Mouse (Mus musculus): ENCODE measurements around the gene Gstt4. TPM values are rescaled to one million over a fixed set of nuclear protein-coding genes. Genes with fewer than 3 reads are reported as not detected.

Gene Gstt4
- polyA plus RNA-seq, 1 experiment: not detected

DNA sequence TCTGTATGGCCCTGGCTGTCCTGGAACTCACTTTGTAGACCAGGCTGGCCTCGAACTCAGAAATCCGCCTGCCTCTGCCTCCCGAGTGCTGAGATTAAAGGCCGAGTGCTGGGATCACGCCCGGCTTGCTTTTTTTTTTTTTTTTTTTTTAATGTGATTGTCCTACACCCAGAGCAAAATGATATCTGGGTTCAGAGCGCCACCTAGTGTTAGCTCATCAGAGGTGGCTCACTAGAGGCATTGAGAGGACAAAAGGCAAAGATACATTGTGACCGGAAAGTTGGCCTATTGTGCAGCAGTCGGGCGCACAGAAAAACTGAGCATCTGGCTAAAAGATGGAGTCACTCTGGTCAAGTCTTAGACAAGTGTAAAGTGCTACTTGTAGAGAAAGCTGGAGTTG lies 31.1 kb upstream of the Gstt4 start:
- Histone ChIP-seq H3K79me2 (ENCODE audit: control insufficient read depth, insufficient read depth) (peaks cover 12% of the 10 kb centered on the region), H3K4me3 (ENCODE audit: insufficient read depth, poor library complexity, severe bottlenecking) (no peak overlapping the region), H3K27me3 (ENCODE audit: control insufficient read depth, insufficient read depth, insufficient read length) (no peaks in the 10 kb centered on the region), H3ac (ENCODE audit: control insufficient read depth, insufficient read length, low read depth) (no peak overlapping the region), H3K36me3 (ENCODE audit: control insufficient read depth, insufficient read depth) (peaks cover 20% of the 10 kb centered on the region), H3K79me3 (ENCODE audit: low read depth) (peaks cover 3% of the 10 kb centered on the region)
- TF ChIP-seq FOSL1 (IDR thresholded peaks at IDR 0.05; ENCODE audit: insufficient read depth, low read length, poor library complexity, severe bottlenecking): no peak
- TF ChIP-seq MYOG (IDR thresholded peaks at IDR 0.05; ENCODE audit: control insufficient read depth, extremely low read depth, insufficient read length): no peak
- TF ChIP-seq CTCF (IDR thresholded peaks at IDR 0.05; ENCODE audit: control insufficient read depth, insufficient read depth, insufficient read length): no peak
- no peak for TF ChIP-seq USF1 (IDR thresholded peaks at IDR 0.05; ENCODE audit: low read depth)
- TF ChIP-seq MYOD1 (IDR thresholded peaks at IDR 0.05; ENCODE audit: control insufficient read depth, insufficient read length, low read depth): no peak
- no peak for TF ChIP-seq CEBPB (IDR thresholded peaks at IDR 0.05; ENCODE audit: low read depth)
- TF ChIP-seq MAX (IDR thresholded peaks at IDR 0.05): no peak

DNA sequence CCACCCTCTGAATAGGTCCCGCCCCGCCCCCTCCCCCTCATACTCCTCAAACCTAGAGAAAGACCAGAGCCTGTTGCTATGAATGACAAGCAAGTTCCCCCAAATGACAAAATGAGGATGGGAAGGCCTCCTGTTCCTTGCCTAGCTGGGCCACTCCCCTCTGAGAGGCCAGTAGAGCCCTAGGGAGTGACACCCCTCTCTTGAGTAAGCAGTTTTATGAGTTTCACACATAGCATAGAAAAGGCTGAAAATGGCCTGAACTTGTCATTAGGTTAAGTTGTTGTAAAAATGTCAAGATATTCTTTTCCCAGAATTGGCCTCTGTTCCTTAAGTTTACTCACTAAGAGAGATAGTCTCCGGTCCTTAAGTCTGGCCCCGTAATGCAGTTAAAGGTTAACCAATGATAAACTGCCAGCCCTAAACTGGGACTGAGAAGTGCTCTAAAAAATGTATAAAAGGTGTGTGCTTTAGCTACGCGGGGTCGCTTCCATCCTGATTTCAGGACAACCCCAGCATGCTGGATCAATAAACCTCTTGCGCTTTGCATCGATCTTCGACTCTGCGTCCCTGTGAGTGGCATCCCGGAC lies 30.3 kb upstream of the Gstt4 start:
- Histone ChIP-seq H3K79me3 (ENCODE audit: low read depth) (no peaks in the 10 kb centered on the region), H3ac (ENCODE audit: control insufficient read depth, insufficient read length, low read depth) (no peak overlapping the region), H3K4me3 (ENCODE audit: insufficient read depth, poor library complexity, severe bottlenecking) (no peak overlapping the region), H3K27me3 (ENCODE audit: control insufficient read depth, insufficient read depth, insufficient read length) (no peaks in the 10 kb centered on the region), H3K36me3 (ENCODE audit: control insufficient read depth, insufficient read depth) (peaks cover 12% of the 10 kb centered on the region), H3K79me2 (ENCODE audit: control insufficient read depth, insufficient read depth) (peaks cover 3% of the 10 kb centered on the region)
- no peak for TF ChIP-seq FOSL1 (IDR thresholded peaks at IDR 0.05; ENCODE audit: insufficient read depth, low read length, poor library complexity, severe bottlenecking)
- TF ChIP-seq MYOG (IDR thresholded peaks at IDR 0.05; ENCODE audit: control insufficient read depth, extremely low read depth, insufficient read length): no peak
- TF ChIP-seq USF1 (IDR thresholded peaks at IDR 0.05; ENCODE audit: low read depth): no peak
- TF ChIP-seq MAX (IDR thresholded peaks at IDR 0.05): no peak
- TF ChIP-seq MYOD1 (IDR thresholded peaks at IDR 0.05; ENCODE audit: control insufficient read depth, insufficient read length, low read depth): no peak
- no peak for TF ChIP-seq CTCF (IDR thresholded peaks at IDR 0.05; ENCODE audit: control insufficient read depth, insufficient read depth, insufficient read length)
- TF ChIP-seq CEBPB (IDR thresholded peaks at IDR 0.05; ENCODE audit: low read depth): no peak

DNA sequence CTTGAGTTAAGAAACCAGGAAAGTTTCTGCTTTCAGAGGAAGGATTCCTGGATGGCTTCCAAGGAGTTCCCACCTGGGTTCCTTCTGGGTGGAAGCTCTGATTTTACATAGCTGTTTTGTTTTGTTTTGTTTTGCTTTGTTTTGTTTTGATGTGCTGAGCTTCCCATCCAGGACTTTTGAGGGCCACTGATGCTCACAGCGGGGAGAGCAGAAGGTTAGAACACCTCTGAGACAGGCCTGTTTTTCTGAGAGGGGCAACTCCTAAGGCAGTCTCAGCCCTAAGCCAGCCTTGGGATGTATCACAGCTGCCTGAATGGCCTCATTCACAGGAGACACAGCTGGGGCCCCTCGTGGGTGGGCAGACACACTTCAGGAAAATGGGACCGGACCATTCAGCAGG lies 29.3 kb upstream of the Gstt4 start:
- TF ChIP-seq MAX (IDR thresholded peaks at IDR 0.05) (no peak), CEBPB (IDR thresholded peaks at IDR 0.05; ENCODE audit: low read depth) (no peak), MYOG (IDR thresholded peaks at IDR 0.05; ENCODE audit: control insufficient read depth, extremely low read depth, insufficient read length) (no peak), USF1 (IDR thresholded peaks at IDR 0.05; ENCODE audit: low read depth) (no peak), FOSL1 (IDR thresholded peaks at IDR 0.05; ENCODE audit: insufficient read depth, low read length, poor library complexity, severe bottlenecking) (no peak), MYOD1 (IDR thresholded peaks at IDR 0.05; ENCODE audit: control insufficient read depth, insufficient read length, low read depth) (no peak), CTCF (IDR thresholded peaks at IDR 0.05; ENCODE audit: control insufficient read depth, insufficient read depth, insufficient read length) (no peak)
- peaks cover 3% of the 10 kb centered on the region for H3K36me3 ChIP-seq (ENCODE audit: control insufficient read depth, insufficient read depth)
- no peaks in the 10 kb centered on the region for H3K79me3 ChIP-seq (ENCODE audit: low read depth)
- H3K4me3 ChIP-seq (ENCODE audit: insufficient read depth, poor library complexity, severe bottlenecking): no peak overlapping the region
- H3K27me3 ChIP-seq (ENCODE audit: control insufficient read depth, insufficient read depth, insufficient read length): no peaks in the 10 kb centered on the region
- H3ac ChIP-seq (ENCODE audit: control insufficient read depth, insufficient read length, low read depth): no peak overlapping the region
- no peaks in the 10 kb centered on the region for H3K79me2 ChIP-seq (ENCODE audit: control insufficient read depth, insufficient read depth)

DNA sequence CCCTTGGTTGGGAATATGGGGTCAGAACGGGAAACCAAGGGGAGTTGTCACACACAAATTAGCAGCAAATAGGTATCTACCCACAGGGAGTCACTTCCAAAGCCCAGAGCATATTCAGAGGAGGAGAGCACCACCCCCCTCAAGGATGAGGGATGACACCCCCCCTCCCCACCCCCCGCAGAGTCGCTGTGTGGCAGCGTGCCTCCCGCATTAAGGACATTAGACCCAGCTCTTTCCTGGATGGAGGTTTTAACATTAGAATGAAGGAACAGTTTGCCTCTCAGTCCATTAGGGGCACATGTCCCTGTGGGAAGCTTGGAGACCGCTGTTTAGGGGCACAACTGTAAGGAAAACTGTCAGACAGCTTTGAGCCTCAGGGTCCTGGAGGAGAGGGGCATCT lies 28.7 kb upstream of the Gstt4 start:
- Histone ChIP-seq H3K4me3 (ENCODE audit: insufficient read depth, poor library complexity, severe bottlenecking) (no peak overlapping the region), H3K27me3 (ENCODE audit: control insufficient read depth, insufficient read depth, insufficient read length) (no peaks in the 10 kb centered on the region), H3K79me2 (ENCODE audit: control insufficient read depth, insufficient read depth) (no peaks in the 10 kb centered on the region), H3K79me3 (ENCODE audit: low read depth) (no peaks in the 10 kb centered on the region), H3ac (ENCODE audit: control insufficient read depth, insufficient read length, low read depth) (no peak overlapping the region), H3K36me3 (ENCODE audit: control insufficient read depth, insufficient read depth) (no peaks in the 10 kb centered on the region)
- TF ChIP-seq MYOD1 (IDR thresholded peaks at IDR 0.05; ENCODE audit: control insufficient read depth, insufficient read length, low read depth) (no peak), USF1 (IDR thresholded peaks at IDR 0.05; ENCODE audit: low read depth) (no peak), CTCF (IDR thresholded peaks at IDR 0.05; ENCODE audit: control insufficient read depth, insufficient read depth, insufficient read length) (no peak), MYOG (IDR thresholded peaks at IDR 0.05; ENCODE audit: control insufficient read depth, extremely low read depth, insufficient read length) (no peak), CEBPB (IDR thresholded peaks at IDR 0.05; ENCODE audit: low read depth) (no peak), FOSL1 (IDR thresholded peaks at IDR 0.05; ENCODE audit: insufficient read depth, low read length, poor library complexity, severe bottlenecking) (no peak)

DNA sequence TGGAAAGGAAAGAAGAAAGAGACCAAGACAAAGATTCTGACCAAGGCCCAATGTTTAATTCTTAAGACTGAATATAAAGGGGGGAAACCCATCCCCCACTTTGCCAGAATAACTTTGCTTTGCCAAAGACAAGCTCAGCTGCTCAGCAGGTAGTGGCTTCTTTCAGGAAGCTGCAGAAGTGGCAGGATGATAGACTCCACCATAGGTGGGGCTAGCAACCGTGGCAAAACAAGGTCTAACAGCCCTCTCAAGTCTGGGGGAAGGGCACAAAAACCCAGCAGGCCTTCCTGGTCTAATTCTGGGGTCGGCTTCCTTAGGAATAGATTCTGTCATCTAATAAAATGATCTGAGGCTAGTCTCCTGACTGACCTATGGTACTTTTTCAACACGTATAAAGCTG lies 26.0 kb upstream of the Gstt4 start:
- H3K36me3 ChIP-seq (ENCODE audit: control insufficient read depth, insufficient read depth): no peaks in the 10 kb centered on the region
- H3K4me3 ChIP-seq (ENCODE audit: insufficient read depth, poor library complexity, severe bottlenecking): no peak overlapping the region

More for the DNA sequence above, 26.0 kb upstream of the Gstt4 start:
- Histone ChIP-seq H3ac (ENCODE audit: control insufficient read depth, insufficient read length, low read depth) (no peak overlapping the region), H3K79me2 (ENCODE audit: control insufficient read depth, insufficient read depth) (no peaks in the 10 kb centered on the region), H3K79me3 (ENCODE audit: low read depth) (no peaks in the 10 kb centered on the region), H3K27me3 (ENCODE audit: control insufficient read depth, insufficient read depth, insufficient read length) (peaks cover 3% of the 10 kb centered on the region)
- TF ChIP-seq CTCF (IDR thresholded peaks at IDR 0.05; ENCODE audit: control insufficient read depth, insufficient read depth, insufficient read length) (no peak), FOSL1 (IDR thresholded peaks at IDR 0.05; ENCODE audit: insufficient read depth, low read length, poor library complexity, severe bottlenecking) (no peak)

Measured in C2C12 (cell line).